Mouse (Mus musculus): ENCODE measurements at regions not wholly inside any gene's neighbourhood (a gene's known extent, or its start where the extent isn't known, plus 50 kb on each side); places are given as distances from the start of the nearest gene placed in this dataset.

DNA sequence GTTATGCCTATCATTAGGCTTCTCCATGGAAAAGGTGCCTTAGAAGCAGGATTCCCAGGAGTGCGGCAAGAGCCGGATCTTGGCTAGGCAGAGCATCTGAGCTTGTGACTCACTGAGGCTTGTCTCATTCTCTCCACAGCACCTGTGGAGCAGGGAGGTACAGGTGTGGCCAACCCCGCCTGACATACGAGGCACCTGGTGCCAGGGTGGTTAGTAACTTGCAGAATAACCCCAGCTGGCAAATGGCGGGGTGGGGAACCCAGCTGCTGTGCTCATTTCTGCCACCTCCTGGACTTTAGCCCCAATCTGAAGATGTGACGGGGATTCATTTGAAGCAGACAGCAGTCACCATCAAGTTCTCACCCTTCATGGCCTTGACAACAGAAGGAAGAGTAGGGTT, 96.2 kb downstream of the Pdgfra start:
- DNase-seq (ENCODE audit: extremely low read depth, insufficient read length, low spot score), result no peak

GRCm38 (mm10) chr5:75249671-75250070, 97.6 kb downstream of the Pdgfra start:
- no peak for DNase-seq (ENCODE audit: extremely low read depth, insufficient read length, low spot score)

DNA sequence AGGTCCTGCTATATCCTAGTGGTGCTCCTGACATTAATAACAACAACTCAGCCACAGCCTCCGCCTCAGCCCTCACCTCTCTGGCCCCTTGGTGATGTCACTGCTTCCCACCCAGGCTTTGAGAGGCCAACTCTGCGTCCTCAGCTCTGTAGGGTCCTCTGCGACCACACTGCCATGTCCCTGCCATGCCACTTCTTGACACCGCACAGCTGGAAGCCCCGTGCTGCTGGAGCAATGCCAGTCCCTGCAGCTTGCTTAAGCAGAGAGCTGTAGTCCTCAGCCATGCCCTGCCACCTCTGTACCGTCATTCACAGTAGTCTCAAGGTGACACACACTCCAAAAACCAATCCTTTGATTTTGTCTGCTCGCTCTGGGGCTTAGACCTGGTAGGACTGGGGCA, 101.3 kb downstream of the Pdgfra start:
- no peak for DNase-seq (ENCODE audit: extremely low read depth, insufficient read length, low spot score)

DNA sequence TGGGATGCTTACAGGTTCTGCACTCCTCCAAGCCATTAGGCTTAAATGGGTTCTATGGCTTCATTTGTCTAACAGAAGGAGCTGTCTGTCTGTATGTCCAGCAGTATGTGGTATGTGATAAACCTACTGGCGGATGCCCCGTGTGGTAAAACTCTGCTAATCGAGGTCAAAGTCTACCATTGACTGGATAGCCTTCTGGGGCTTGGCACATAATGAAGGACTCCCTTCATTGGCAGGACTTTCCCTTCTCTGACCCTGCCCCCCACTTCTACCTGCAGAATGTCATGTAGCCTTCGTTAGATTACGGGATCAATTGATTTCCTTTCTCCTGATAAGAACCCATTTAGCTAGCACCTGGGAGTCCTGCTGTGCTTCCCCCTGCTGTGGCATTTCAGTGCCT, 101.7 kb downstream of the Pdgfra start:
- no peak for DNase-seq (ENCODE audit: extremely low read depth, insufficient read length, low spot score)

- DNase-seq (ENCODE audit: extremely low read depth, insufficient read length, low spot score), result no peak
Measured at GRCm38 (mm10) chr5:75256186-75256585, 104.1 kb downstream of the Pdgfra start.

- DNase-seq (ENCODE audit: extremely low read depth, insufficient read length, low spot score), result no peak
Measured at GRCm38 (mm10) chr5:75257067-75257466, 105.0 kb downstream of the Pdgfra start.

GRCm38 (mm10) chr5:75260247-75260646, 108.2 kb downstream of the Pdgfra start:
- no peak for DNase-seq (ENCODE audit: extremely low read depth, insufficient read length, low spot score)

- DNase-seq (ENCODE audit: extremely low read depth, insufficient read length, low spot score), result no peak
Measured at GRCm38 (mm10) chr5:75266111-75266676, 114.1 kb downstream of the Pdgfra start.

- DNase-seq (ENCODE audit: extremely low read depth, insufficient read length, low spot score), result no peak
Measured at GRCm38 (mm10) chr5:75266871-75267270, 114.8 kb downstream of the Pdgfra start.

DNA sequence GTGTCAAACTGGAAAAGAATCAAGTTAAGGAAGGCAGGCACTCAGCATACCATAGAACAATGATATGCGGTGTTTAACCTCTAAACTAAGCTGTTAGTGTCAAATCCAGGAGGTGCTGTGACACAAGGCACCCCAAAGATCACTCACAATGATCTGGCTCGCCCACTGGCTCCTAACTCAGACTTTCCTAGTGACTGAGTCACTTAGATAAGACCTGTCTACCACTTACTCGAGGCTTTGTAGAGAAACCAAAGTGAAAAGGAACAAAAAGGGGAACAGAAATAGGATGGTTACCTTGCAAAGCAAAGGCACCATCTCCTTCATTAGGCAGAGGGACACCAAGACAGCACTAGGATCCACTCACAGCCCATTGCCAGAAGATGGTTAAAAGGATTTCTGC, 115.7 kb downstream of the Pdgfra start:
- no peak for DNase-seq (ENCODE audit: extremely low read depth, insufficient read length, low spot score)

DNA sequence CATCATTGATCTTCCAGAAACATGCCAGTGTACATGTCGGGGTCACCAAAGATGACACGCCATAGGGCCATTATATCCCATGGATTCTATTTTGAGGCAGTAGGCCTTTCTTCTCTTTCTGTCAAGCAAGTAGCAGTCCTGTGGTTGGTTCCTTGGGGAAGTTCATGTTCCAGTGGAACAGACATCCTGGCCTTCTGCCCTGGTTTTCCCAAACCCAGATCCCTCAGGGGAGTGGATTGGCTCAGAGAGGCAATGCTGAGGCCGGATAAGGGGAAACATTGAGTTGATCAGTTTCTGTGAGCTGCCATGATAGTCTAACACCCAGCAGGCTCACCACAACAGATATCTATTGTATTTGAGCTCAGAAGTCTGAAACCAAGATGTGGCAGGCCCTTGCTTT, 125.9 kb downstream of the Pdgfra start:
- DNase-seq (ENCODE audit: extremely low read depth, insufficient read length, low spot score), result no peak

GRCm38 (mm10) chr5:75279561-75280171, 127.6 kb downstream of the Pdgfra start:
- no peak for DNase-seq (ENCODE audit: extremely low read depth, insufficient read length, low spot score)

DNA sequence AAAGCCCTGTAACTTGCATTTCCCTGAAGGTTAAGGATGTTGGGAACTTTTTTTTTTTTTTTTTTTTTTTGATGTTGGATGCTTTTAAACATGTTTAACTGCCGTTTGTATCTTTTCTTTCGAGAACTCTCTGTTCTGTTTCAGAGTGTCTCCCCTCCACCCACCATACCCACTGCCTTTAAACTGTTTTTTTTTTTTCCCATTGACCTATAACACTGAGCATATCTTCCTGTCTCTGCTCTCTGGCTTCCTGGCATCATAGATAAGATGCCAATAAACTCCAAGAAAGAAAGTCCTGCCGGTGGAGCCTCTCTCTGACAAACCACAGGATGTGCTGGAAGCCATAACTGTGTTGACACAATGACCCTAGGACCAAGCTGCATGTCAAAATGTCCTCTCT, 128.6 kb downstream of the Pdgfra start:
- DNase-seq (ENCODE audit: extremely low read depth, insufficient read length, low spot score), result no peak

DNA sequence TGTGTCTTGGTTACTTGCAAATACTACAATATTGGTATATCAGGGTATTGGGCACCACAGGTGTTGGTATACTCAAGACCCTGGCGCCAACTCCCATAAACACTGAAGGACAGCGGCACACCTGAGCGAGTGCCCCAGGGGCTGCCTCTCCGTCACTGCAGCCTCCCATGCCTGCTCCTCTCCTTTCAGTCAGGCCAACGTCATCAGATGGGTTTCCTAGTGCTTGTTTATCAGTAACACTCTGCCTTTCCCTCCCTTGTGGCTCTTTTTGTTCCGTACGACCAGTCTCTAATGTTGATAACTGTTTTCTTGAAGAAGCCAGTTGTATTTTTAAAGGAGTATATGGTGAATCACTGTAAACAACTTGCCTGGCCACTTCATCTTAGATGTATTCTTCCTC, 129.4 kb downstream of the Pdgfra start:
- DNase-seq (ENCODE audit: extremely low read depth, insufficient read length, low spot score), result no peak

DNA sequence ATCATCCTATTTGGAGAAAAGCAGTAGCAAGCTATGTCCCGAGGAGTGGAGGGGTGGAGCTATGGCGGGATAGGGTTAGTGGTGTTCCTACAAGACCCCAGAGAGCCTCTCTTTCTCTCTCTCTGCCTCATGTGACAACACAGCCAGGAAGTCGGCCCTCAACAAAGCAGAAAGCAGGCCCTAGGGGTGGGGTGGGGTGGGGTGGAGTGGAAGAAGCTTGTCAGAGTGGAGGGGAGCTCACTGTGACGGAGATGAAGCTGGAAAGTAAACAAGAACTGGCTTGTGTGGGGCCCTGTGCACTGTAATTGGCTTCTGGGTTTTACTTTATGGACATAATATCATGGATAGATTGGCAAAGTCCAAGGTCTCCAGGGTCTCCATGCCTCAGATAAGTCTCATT, 130.5 kb downstream of the Pdgfra start:
- no peak for DNase-seq (ENCODE audit: extremely low read depth, insufficient read length, low spot score)

- DNase-seq (ENCODE audit: extremely low read depth, insufficient read length, low spot score), result no peak
Measured at GRCm38 (mm10) chr5:75283841-75284240, 131.7 kb downstream of the Pdgfra start.

- no peak for DNase-seq (ENCODE audit: extremely low read depth, insufficient read length, low spot score)
Measured at GRCm38 (mm10) chr5:75285950-75286349, 133.9 kb downstream of the Pdgfra start.

- DNase-seq (ENCODE audit: extremely low read depth, insufficient read length, low spot score), result no peak
Measured at GRCm38 (mm10) chr5:75295676-75296075, 143.6 kb downstream of the Pdgfra start.

DNA sequence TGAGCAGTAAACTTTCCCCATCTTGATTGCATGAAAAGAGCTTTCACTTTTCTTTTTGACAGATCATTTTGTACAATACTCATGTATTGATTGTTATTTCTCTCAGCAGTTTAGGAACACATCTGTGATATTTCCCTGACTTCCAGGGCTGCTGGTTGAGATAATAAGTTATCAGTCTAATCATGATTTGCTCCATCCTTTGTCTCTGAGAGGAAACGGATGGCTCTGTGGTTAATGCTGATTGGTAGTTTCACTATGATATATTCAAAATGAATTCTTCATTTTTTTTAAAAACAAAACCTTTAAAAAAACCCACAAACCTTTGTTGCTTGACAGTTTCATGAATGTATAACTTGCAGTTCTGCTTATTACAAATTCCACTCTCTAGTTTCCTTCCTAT, 160.8 kb downstream of the Pdgfra start:
- no peak for DNase-seq (ENCODE audit: extremely low read depth, insufficient read length, low spot score)

DNA sequence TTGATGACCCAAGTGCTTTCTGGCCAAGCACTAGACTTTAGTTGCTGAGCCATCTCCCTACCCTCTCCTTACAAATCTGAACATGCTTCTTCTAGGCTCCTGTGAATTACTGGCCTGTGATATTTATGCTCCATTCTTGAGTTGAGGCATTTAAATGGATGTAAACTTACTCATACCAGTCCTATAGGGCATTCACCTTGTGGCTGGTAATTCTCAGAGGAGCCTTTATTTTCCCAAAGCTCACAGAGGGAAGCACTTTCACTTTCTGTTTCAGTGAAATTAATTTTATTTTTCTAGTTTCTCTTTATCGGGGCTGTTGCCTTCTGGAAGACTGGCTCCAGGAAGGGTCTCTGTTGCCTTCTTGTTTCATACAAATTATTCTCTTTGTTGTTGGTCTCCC, 163.9 kb downstream of the Pdgfra start:
- peak; percentile 11 for DNase-seq (ENCODE audit: extremely low read depth, insufficient read length, low spot score)

GRCm38 (mm10) chr5:75320536-75320935, 168.4 kb downstream of the Pdgfra start:
- no peak for DNase-seq (ENCODE audit: extremely low read depth, insufficient read length, low spot score)

GRCm38 (mm10) chr5:75334050-75334449, 182.0 kb downstream of the Pdgfra start:
- DNase-seq (ENCODE audit: extremely low read depth, insufficient read length, low spot score), result no peak

GRCm38 (mm10) chr5:75336454-75336853, 184.4 kb downstream of the Pdgfra start:
- no peak for DNase-seq (ENCODE audit: extremely low read depth, insufficient read length, low spot score)
